Mouse (Mus musculus) liver, embryonic 14.5 days (tissue): ENCODE measurements around the gene Dsp.
A peak's percentile ranks its signal among the peaks of the same experiment; 100 is the strongest.

Experiments used
- CTCF ChIP-seq: IDR thresholded peaks from 2 replicates; pipeline ENCODE4 v1.5.1; 2016; ENCODE audit warnings: antibody characterized with exemption, low read depth, control low read depth
- EP300 ChIP-seq: IDR thresholded peaks from 2 replicates; pipeline ENCODE4 v1.6.1; 2016; ENCODE audit warnings: antibody characterized with exemption, low read depth

DNA sequence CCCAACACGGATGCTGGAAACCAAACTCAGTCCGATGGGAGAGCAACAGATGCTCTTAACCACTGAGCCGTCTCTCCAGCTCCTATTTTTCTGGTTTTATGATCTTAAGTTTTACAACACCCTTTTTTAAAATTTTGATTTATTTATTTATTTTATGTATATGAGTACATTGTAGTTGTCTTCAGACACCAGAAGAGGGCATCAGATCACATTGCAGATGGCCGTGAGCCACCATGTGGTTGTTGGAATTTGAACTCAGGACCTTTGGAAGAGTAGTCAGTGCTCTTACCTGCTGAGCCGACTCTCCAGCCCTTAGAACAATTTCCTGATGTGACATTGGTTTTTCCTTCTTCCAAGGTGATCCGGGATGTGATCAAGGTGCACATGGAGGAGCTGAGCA lies 69.2 kb downstream of the Dsp start:
- 0 out of 2 replicates have a peak, but pooled peaks have one; percentile 17 for TF ChIP-seq CTCF
- TF ChIP-seq EP300: no peak
